Mouse (Mus musculus) megakaryocyte, adult 5-6 weeks (primary cell): ENCODE results near the gene Pidd1. TPM values are rescaled to one million over a fixed set of nuclear protein-coding genes. Genes with fewer than 3 reads are reported as not detected.

Experiments used
- ATAC-seq: 2 replicates; pipeline ENCODE4 v1.8.0; 2016; ENCODE audit warnings: mild to moderate bottlenecking, inconsistent platforms; ENCODE audit not compliant: poor library complexity, severe bottlenecking
- total RNA-seq, 2 experiments: library from RNA; stranded (forward) in 1 of 2; stranded (reverse) in 1 of 2; fragments of 153-499, 151-499 nt in 1 of 2; fragments of 221-1000, 200-1000 nt in 1 of 2; gene quantifications; 2 replicates each; pipeline versions ENCODE4 v1.2.3 to v1.2.4; 2015 to 2017

The Pidd1 gene
- total RNA-seq, 2 experiments from 2014 or later: 6.1 to 8.1 TPM

GRCm38 (mm10) chr7:141437178-141438120 is 6.4 kb downstream of the Pidd1 start, which contains the start of gene Slc25a22:
Slc25a22 (minus strand) TSS chr7:141437892.
- ATAC-seq: peak; percentile 84

DNA sequence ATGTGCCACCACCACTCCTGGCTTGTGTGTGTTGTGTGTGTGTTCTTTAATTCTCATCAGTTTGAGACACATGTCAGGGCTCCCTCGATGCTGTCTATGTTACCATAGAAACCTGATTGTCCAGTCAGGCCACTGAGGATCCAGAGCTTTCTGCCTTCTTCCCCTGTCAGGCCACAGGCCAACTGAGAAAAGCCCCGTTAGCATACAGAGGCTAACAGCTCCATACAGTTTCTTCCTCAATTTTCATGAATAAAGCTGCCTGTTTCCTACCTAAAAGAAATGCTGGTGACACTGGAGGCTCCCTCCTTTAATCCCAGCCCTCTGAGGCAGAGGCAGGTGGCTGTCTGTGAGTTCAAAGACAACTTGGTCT is 7.3 kb downstream of the Pidd1 start:
- no peak for ATAC-seq

DNA sequence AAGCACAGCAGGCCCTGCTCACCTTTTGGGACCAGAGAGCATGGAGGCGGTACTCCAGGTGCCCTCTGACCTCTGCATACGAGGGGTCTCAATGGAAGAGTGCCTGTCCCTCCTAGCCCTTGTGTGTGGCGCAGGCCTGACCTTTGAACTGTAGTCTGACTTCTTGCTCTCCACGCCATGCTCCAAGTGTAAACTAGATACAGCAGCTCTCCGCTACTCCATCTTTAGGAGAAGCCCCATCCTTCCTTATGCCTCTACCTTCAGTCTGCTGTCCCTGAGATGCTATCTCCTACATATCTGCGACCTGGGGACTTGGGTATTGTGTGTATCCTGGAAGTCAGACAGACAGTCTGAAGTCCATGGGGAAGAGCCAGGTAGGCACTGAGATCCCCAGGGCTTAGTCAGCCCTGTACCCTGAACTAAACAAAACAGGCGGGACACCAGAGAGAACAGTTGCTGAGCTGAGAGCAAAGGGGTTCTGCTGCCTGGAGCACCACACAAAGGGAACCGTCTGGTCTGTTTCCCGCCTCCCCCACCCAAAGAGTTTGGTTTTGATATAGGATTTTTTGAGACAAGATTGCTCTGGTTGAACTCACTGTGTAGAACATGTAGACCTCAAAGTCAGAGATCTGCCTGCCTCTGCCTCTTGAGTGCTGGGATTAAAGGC is 7.8 kb downstream of the Pidd1 start:
- no peak for ATAC-seq

DNA sequence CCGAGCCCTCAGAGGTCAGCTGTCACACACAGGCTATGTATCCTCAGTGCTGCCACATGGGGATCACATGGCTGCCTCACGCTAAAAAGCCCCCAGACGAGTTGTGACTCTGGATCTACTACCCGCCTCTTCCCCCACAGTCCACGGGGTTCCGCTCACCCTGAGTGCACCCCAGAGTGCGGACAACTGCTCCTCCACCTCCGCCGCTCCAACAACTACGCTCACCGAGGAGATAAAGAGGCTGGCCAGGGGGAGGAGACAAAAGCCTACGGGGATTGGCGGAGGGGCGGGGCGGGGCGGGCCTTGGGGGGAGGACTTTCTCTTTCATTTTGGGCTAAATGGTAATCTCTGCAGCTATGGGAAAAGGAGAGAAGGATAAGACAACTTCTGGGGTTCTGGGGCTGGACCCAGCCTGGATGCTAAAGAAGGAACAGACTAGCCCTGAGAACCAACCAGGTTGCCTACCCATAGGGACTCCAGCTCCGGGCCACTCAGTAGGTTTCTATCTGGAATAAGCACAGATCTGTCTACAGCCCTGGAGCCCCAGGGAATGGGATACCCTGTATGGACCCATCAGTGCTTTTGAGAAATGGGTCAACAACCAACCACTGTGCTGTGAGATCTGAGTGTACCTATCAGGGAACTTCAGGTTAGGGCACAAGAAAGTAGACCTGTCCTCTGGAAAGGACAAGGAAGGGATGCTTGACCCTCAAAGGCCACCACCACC is 8.5 kb downstream of the Pidd1 start:
- ATAC-seq: peak; percentile 71

GRCm38 (mm10) chr7:141434464-141434863 is 9.4 kb downstream of the Pidd1 start:
- ATAC-seq: no peak; the same call in 1 of the 2 replicates

DNA sequence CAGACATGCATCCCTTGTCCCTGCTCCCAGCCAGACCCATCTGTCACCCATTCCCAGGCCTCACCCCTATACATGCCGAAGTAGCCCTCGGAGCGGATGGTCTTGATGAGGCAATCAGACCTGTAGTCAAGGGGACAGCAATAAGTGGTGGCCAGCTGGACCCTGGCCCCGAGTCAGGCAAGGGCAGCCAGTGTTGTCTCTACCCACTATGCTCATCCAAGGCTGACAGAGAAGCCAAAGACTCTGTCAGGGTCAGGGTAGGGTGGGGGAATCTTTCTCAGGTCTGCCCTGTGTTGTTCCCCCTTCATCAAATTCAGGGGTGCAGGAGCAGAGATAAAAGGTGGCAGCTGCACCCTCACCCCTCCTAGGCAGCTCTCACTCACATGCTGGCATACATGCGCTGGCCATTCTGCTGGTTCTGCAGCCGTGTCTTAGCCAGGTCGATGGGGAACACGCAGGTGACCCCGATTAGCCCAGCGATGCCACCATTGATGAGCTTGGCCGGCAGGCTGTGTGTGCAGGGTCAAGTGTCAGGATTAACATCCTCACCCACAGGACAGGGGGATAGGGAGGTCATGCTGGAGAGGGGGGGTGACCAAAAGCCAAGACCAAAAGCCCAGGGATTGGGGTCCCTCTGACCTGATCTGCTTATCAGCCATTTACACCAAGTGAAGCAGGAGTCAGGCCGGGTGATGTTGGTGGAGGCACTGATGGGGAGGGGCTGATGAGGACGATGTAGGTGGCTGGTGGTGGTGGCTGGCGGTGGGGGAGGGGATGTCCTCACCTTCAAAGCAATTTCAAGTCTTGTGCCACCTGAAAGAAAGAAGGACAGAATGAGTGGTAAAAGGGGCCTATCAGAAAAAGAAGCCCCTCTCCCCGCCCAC is 10.1 kb downstream of the Pidd1 start:
- no peak for ATAC-seq

DNA sequence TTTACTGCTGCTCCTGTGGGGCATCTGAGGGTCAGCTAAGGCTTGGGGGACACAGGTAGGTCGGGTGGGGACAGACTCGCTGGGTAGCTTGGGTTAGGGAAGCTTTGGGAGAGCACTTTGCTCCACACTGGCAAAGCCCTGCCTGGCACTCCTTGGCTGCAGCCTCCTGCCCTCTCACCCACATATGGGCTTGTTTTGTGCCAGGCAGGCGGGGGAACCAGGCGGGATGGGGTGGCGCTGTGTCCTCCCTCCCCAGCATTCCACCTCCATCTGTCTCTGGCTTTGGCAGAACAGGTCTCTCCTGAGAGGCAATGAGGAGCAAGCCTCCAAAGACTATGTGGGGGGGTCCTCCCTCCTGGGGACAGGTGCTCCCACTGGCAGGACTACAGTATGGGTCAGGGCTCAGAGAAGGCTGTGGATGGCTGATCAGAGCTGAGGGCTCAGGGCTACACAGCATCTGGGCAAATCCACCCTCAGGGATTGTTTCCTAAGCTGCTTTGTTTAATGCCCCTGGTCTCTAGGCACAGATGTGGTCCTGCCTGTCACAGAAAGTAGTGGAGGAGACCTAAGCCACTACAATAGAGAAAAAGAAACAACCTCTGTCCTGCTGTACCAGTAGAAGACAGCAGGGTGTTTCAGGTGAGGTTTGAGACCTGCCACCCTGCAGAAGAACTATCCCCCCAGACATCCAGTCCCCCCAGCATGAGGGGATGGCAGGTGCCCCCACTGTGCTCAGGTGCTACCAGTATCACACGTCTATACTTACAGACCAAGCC is 10.9 kb downstream of the Pidd1 start:
- ATAC-seq: no peak

DNA sequence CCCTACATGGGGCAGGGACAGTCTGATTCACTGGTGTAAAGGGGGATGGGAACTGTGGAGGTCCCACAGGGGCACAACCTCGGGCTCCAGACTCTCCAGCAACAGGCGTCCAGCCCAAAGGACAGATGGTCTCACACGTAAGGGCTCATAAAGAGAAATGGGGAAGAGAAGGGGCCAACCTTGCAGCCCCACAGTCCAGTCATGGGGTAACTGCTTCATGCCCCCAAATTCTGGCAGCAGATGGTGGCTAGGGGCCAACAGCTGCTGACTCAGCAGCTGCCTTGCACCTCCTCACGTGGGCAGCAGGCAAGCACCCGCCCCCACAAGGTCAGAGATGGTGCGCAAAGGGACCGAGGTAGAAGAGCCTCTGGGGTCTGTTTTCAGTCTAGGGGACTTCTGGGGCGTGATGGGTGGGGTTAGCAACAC is 11.6 kb downstream of the Pidd1 start:
- ATAC-seq: no peak

GRCm38 (mm10) chr7:141431434-141432185 is 12.2 kb downstream of the Pidd1 start:
- ATAC-seq: no peak

GRCm38 (mm10) chr7:141430585-141431240 is 13.1 kb downstream of the Pidd1 start:
- ATAC-seq: no peak

GRCm38 (mm10) chr7:141429840-141430584 is 13.8 kb downstream of the Pidd1 start:
- no peak for ATAC-seq

- ATAC-seq: no peak
These were observed 14.5 kb downstream of the Pidd1 start, which contains the start of gene Cend1 for GRCm38 (mm10) chr7:141429310-141429709. Cend1 (minus strand) TSS chr7:141429491.

DNA sequence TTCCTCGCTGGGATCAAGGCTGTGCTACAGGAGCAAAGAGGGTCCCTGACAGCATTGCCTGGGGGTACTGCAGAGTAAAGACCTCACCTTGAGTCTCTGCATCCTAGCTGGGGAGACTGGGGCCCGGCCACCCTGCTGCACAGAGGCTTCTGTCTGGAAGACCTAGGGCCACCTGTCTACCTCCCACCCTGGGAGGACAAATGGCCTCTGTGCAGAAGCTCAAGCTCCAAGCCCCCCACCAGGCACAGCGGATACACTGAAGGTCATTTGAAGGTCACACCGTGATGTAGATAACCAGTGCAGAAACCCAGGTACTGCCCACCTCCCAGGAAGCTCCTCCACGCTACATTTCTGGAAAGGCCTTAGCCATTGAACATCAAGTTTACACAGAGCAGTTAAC is 15.1 kb downstream of the Pidd1 start:
- ATAC-seq: no peak

- ATAC-seq: no peak
These were observed 16.7 kb downstream of the Pidd1 start for GRCm38 (mm10) chr7:141426948-141427730.

GRCm38 (mm10) chr7:141423811-141424210 is 20.0 kb downstream of the Pidd1 start:
- no peak for ATAC-seq

GRCm38 (mm10) chr7:141420030-141420702 is 23.7 kb downstream of the Pidd1 start:
- no peak for ATAC-seq
